ENCODE assay signal across 14 mouse cellular contexts in the genomic region with DNA sequence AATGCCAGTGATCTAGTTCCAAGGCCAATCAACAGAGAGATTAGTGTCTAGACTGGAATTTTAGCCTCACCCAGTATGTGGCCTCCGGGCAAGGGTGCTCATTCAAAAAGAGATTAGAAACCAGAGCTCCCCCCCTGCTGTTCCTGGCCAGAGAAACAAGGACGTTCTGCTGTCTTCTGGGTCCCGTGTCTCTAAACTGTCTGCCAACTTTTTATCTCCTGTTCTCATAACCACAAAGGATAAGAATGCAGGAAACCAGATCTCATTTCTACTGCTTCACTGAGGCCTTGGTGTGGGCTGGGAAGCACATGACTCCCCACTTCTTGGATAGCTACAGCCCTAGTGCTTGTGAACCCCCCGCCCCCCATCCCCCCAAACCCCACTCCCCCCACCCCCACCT.
DNase-seq lines count a peak whose midpoint lies in the region; ATAC-seq lines count a peak whose summit lies in the region.
"Had no signal": no experiment of that assay in that cellular context is flagged by ENCODE, and none has a peak within 500 bp of the region (broad histone marks: within the 10 kb centered on the region; RNA-seq: fewer than 3 reads in every experiment).

No protein-coding gene starts in this region.

- H3K4me3 ChIP-seq in heart, embryonic 13.5 days, result no peak overlapping the region
- no peak overlapping the region for H3K4me3 ChIP-seq in heart, embryonic 16.5 days (ENCODE audit: low read length)
- H3K4me3 ChIP-seq: limb, embryonic 15.5 days had no signal

- H3K27ac ChIP-seq in heart, embryonic 13.5 days (replicated peaks), result no peak overlapping the region; the same call in 1 of the 2 replicates
- H3K27ac ChIP-seq in heart, embryonic 16.5 days (ENCODE audit: low read length), result peak overlapping the region; percentile 15; the same call in 1 of the 2 replicates
- H3K27ac ChIP-seq: limb, embryonic 15.5 days had no signal

- 0 out of 2 replicates have a peak overlapping the region, but pooled peaks have one; percentile 8 for H3K4me2 ChIP-seq in heart, embryonic 13.5 days
- H3K4me2 ChIP-seq in heart, embryonic 16.5 days (ENCODE audit: low read depth, low read length), result no peak overlapping the region
- H3K4me2 ChIP-seq: limb, embryonic 15.5 days had no signal

- no peak for DNase-seq in heart, postnatal 4 days
- peak; percentile 47 for DNase-seq in 3T3-L1 (ENCODE audit: low read depth, low spot score)
- DNase-seq in MN1 (ENCODE audit: low spot score), result peak; percentile 64
- no peak for DNase-seq in spleen, postnatal 10 days (ENCODE audit: low spot score in 2 of 2)
- DNase-seq in kidney, postnatal 14 days, result no peak
- DNase-seq: cerebellum, postnatal 36 days; kidney, postnatal 10 days; layer of hippocampus, postnatal 36 days; thymus, postnatal 36 days had no signal

- 7% methylated on average over 3 of the region's 4 CpGs for WGBS in heart, embryonic 13.5 days
- 13% methylated on average over 4 of the region's 4 CpGs for whole genome bisulfite sequencing in heart, embryonic 16.5 days

- H3K36me3 ChIP-seq in heart, embryonic 13.5 days, result no peaks in the 10 kb centered on the region
- no peaks in the 10 kb centered on the region for H3K36me3 ChIP-seq in heart, embryonic 16.5 days (ENCODE audit: control insufficient read depth, insufficient read depth)
- H3K36me3 ChIP-seq: limb, embryonic 15.5 days had no signal

- no peak overlapping the region for H3K9ac ChIP-seq in heart, embryonic 13.5 days
- H3K9ac ChIP-seq in heart, embryonic 16.5 days (ENCODE audit: low read length), result no peak overlapping the region
- H3K9ac ChIP-seq: limb, embryonic 15.5 days had no signal

- H3K4me1 ChIP-seq in heart, embryonic 13.5 days, result peaks cover 31% of the 10 kb centered on the region
- H3K4me1 ChIP-seq in heart, embryonic 16.5 days (ENCODE audit: control insufficient read depth, insufficient read depth, low read length), result peaks cover 9% of the 10 kb centered on the region

- no peak for ATAC-seq in heart, embryonic 13.5 days (ENCODE audit: extremely low read depth, insufficient number of reproducible peaks, low FRiP score, low TSS enrichment)
- ATAC-seq in heart, embryonic 16.5 days (replicated peaks; ENCODE audit: extremely low read depth, insufficient read depth, low FRiP score), result peak; percentile 80
- ATAC-seq in inflammation-experienced regulatory T-cells, adult 6 months, result no peak
- ATAC-seq: activated CD4-positive, CD25-positive, alpha-beta regulatory T cell, adult 4 months had no signal

- H3K9me3 ChIP-seq in heart, embryonic 13.5 days, result no peaks in the 10 kb centered on the region
- H3K9me3 ChIP-seq in heart, embryonic 16.5 days (replicated peaks; ENCODE audit: control insufficient read depth, low read length), result no peaks in the 10 kb centered on the region
- H3K9me3 ChIP-seq: limb, embryonic 15.5 days had no signal

- H3K27me3 ChIP-seq in heart, embryonic 13.5 days (replicated peaks), result no peaks in the 10 kb centered on the region
- no peaks in the 10 kb centered on the region for H3K27me3 ChIP-seq in heart, embryonic 16.5 days (ENCODE audit: control insufficient read depth, insufficient read depth, low read length)
- H3K27me3 ChIP-seq: limb, embryonic 15.5 days had no signal

Comparison
In these comparisons a context has a peak if more than half of its experiments do, and no peak if none do; other contexts are left out.
1. DNase-seq: peak in 3T3-L1 (single experiment) and MN1 (single experiment); none in heart, postnatal 4 days (single experiment), spleen, postnatal 10 days (0 of 2) and kidney, postnatal 14 days (single experiment).